Mouse (Mus musculus) stomach, adult 2 months (tissue): ENCODE data around the gene Dhh. TPM values are rescaled to one million over a fixed set of nuclear protein-coding genes. Genes with fewer than 3 reads are reported as not detected.

Experiments used
- polyA plus RNA-seq: library from polyadenylated mRNA; depleted of rRNA; stranded (reverse); fragments of >200 nt; gene quantifications from 2 replicates; pipeline ENCODE4 v1.2.3, GENCODE M21; 2012; rRNA removed

Gene Dhh
- 0.37 and 0.70 TPM in 2 replicates for polyA plus RNA-seq

GRCm38 (mm10) chr15:98897928-98898800 is at the start of gene Dhh:
TSS of gene Dhh (minus strand) at chr15:98898540.

GRCm38 (mm10) chr15:98934217-98934839 is 36.0 kb upstream of the Dhh start, which contains the start of gene Tuba1b:
TSS of gene Tuba1b (minus strand) at chr15:98934565.

GRCm38 (mm10) chr15:98917538-98918498 is 19.5 kb upstream of the Dhh start, which contains the start of gene Lmbr1l:
TSS of gene Lmbr1l (minus strand) at chr15:98918231.

GRCm38 (mm10) chr15:98893940-98894745 is 4.2 kb downstream of the Dhh start, which contains the start of gene Rhebl1:
TSS of gene Rhebl1 (minus strand) at chr15:98894540.

GRCm38 (mm10) chr15:98871070-98871915 is 27.0 kb downstream of the Dhh start, which contains the start of gene Kmt2d:
TSS of gene Kmt2d (minus strand) at chr15:98871204.

Other genes with a start within 250 kb of the Dhh start
- 11.8 and 12.9 TPM in 2 replicates for gene Ddx23, start 235.6 kb downstream of the Dhh start, polyA plus RNA-seq
- 0.57 and 0.62 TPM in 2 replicates for gene Rnd1, start 221.1 kb downstream of the Dhh start, polyA plus RNA-seq
- 0.43 and 0.45 TPM in 2 replicates for gene Ccdc65, start 190.3 kb downstream of the Dhh start, polyA plus RNA-seq
- 18.3 and 25.4 TPM in 2 replicates for gene Fkbp11, start 170.3 kb downstream of the Dhh start, polyA plus RNA-seq
- 36.3 and 39.5 TPM in 2 replicates for gene Arf3, start 135.3 kb downstream of the Dhh start, polyA plus RNA-seq
- 0.16 and 0.58 TPM in 2 replicates for gene Wnt10b, start 120.4 kb downstream of the Dhh start, polyA plus RNA-seq
- gene Wnt1, start 108.7 kb downstream of the Dhh start, polyA plus RNA-seq, result not detected in 2 replicates
- 0.02 TPM in 2 replicates for gene Ddn, start 89.0 kb downstream of the Dhh start, polyA plus RNA-seq
- gene Prkag1, start 67.0 kb downstream of the Dhh start, polyA plus RNA-seq, result 27.3 and 30.3 TPM in 2 replicates
- gene Kmt2d, start 27.3 kb downstream of the Dhh start, polyA plus RNA-seq, result 8.0 and 11.3 TPM in 2 replicates
- gene Rhebl1, start 4.0 kb downstream of the Dhh start, polyA plus RNA-seq, result 0.75 and 0.82 TPM in 2 replicates
- gene Lmbr1l, start 19.7 kb upstream of the Dhh start, polyA plus RNA-seq, result 20.0 and 33.4 TPM in 2 replicates
- gene Tuba1b, start 36.0 kb upstream of the Dhh start, polyA plus RNA-seq, result 349 and 354 TPM in 2 replicates
- 30.3 and 59.8 TPM in 2 replicates for gene Gm49450, start 55.0 kb upstream of the Dhh start, polyA plus RNA-seq
- 130 and 134 TPM in 2 replicates for gene Tuba1a, start 55.2 kb upstream of the Dhh start, polyA plus RNA-seq
- 186 and 201 TPM in 2 replicates for gene Tuba1c, start 131.4 kb upstream of the Dhh start, polyA plus RNA-seq
- 4.5 and 8.5 TPM in 2 replicates for gene Prph, start 156.6 kb upstream of the Dhh start, polyA plus RNA-seq
- gene Troap, start 176.0 kb upstream of the Dhh start, polyA plus RNA-seq, result 6.1 and 9.0 TPM in 2 replicates
- gene C1ql4, start 189.3 kb upstream of the Dhh start, polyA plus RNA-seq, result not detected in 2 replicates
- 10.4 and 10.8 TPM in 2 replicates for gene Dnajc22, start 194.6 kb upstream of the Dhh start, polyA plus RNA-seq
- 2.5 and 2.7 TPM in 2 replicates for gene Spats2, start 227.4 kb upstream of the Dhh start, polyA plus RNA-seq